Mouse (Mus musculus) thymus, adult 2 months (tissue): Measurements from ENCODE around the gene Nol4l.

Experiments used
- CTCF ChIP-seq: fragments of 200-500 bp; IDR thresholded peaks from 2 replicates; pipeline ENCODE4 v1.5.1; 2012; ENCODE audit warnings: mild to moderate bottlenecking, control low read depth, low read length, moderate library complexity, borderline replicate concordance; ENCODE audit not compliant: control insufficient read depth, poor library complexity, insufficient read depth; ENCODE audit errors: extremely low read depth
- POLR2A ChIP-seq: fragments of 200-500 bp; IDR thresholded peaks from 2 replicates; pipeline ENCODE4 v1.6.1; 2012; ENCODE audit warnings: mild to moderate bottlenecking, low read length, control low read depth, moderate library complexity; ENCODE audit not compliant: control insufficient read depth, poor library complexity, insufficient read depth; ENCODE audit errors: extremely low read depth

- no peak for TF ChIP-seq CTCF
- no peak for TF ChIP-seq POLR2A
Observed at GRCm38 (mm10) chr2:153422051-153422450, 107.7 kb downstream of the Nol4l start.
